ENCODE assay signal across 41 mouse cellular contexts in the genomic region with DNA sequence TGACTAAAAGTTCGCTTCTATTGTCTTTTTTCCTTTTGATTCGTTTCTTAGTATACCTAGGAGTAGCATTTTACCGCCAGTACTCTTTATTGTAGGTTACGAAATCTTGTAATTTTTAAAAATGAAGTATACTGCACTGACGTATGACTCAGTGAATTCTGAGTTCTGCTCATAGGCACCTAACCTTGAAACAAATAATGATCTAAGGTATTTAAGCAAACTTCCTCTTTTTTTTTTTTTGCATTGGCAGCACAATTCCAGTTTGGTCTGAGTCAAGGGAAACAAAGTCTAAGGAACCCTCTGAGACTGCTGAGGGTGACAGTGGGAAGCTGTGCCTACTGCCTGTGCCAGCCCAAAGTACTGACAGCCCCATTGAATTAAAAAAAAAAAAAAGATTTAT. TPM values are rescaled to one million over a fixed set of nuclear protein-coding genes. Genes with fewer than 3 reads are reported as not detected.
"Had no signal": no experiment of that assay in that cellular context is flagged by ENCODE, and none has a peak within 500 bp of the region (broad histone marks: within the 10 kb centered on the region; RNA-seq: fewer than 3 reads in every experiment).

No protein-coding gene starts in this region.

- H3K4me3 ChIP-seq: heart, embryonic 10.5 days; heart, embryonic 12.5 days; heart, embryonic 13.5 days; heart, embryonic 15.5 days; hindbrain, embryonic 10.5 days; hindbrain, embryonic 12.5 days; hindbrain, embryonic 13.5 days; hindbrain, embryonic 15.5 days; intestine, embryonic 15.5 days; kidney, embryonic 15.5 days; layer of hippocampus, adult 2 months had no signal

- ATAC-seq: hindbrain, embryonic 16.5 days; hindbrain, postnatal 0 days; inflammation-experienced regulatory T-cells, adult 6 months; intestine, embryonic 15.5 days; intestine, embryonic 16.5 days; intestine, postnatal 0 days had no signal

- H3K9me3 ChIP-seq: heart, embryonic 10.5 days; heart, embryonic 15.5 days; hindbrain, embryonic 12.5 days; hindbrain, embryonic 13.5 days; hindbrain, embryonic 15.5 days; intestine, embryonic 15.5 days; kidney, embryonic 15.5 days had no signal

- DNase-seq: heart, postnatal 10 days; heart, postnatal 14 days; heart, postnatal 36 days; heart, postnatal 4 days; kidney, adult 11 months; kidney, adult 18-20 months; kidney, adult 2 months; kidney, adult 8-10 months; kidney, adult 9 months; kidney, postnatal 10 days; kidney, postnatal 14 days; kidney, postnatal 25 days; kidney, postnatal 36 days; kidney, postnatal 4 days; layer of hippocampus, adult 9-11 months; layer of hippocampus, postnatal 36 days had no signal

- H3K9ac ChIP-seq: heart, embryonic 12.5 days; heart, embryonic 13.5 days; heart, embryonic 15.5 days; hindbrain, embryonic 12.5 days; hindbrain, embryonic 13.5 days; hindbrain, embryonic 14.5 days; hindbrain, embryonic 15.5 days; intestine, embryonic 15.5 days; kidney, embryonic 15.5 days had no signal

- H3K27me3 ChIP-seq: heart, embryonic 12.5 days; heart, embryonic 13.5 days; heart, embryonic 15.5 days; hindbrain, embryonic 12.5 days; hindbrain, embryonic 13.5 days; hindbrain, embryonic 15.5 days; intestine, embryonic 15.5 days; kidney, embryonic 15.5 days had no signal

- H3K4me1 ChIP-seq: heart, embryonic 10.5 days; heart, embryonic 15.5 days; hindbrain, embryonic 10.5 days; hindbrain, embryonic 12.5 days; hindbrain, embryonic 13.5 days; hindbrain, embryonic 15.5 days; intestine, embryonic 15.5 days; kidney, embryonic 15.5 days had no signal

- H3K27ac ChIP-seq: heart, embryonic 10.5 days; heart, embryonic 13.5 days; heart, embryonic 15.5 days; hindbrain, embryonic 10.5 days; hindbrain, embryonic 12.5 days; hindbrain, embryonic 13.5 days; hindbrain, embryonic 14.5 days; hindbrain, embryonic 15.5 days; hindbrain, postnatal 0 days; intestine, embryonic 15.5 days; kidney, embryonic 15.5 days; kidney, postnatal 0 days; layer of hippocampus, adult 2 months had no signal

RNA-seq across cellular contexts. Expression of gene Vinac1, which starts 35.5 kb away (rescaled TPM):
- total RNA-seq: heart, postnatal 10 days; heart, postnatal 14 days; heart, postnatal 25 days; heart, postnatal 36 days; hematopoietic stem cell, adult 5-6 weeks; layer of hippocampus, postnatal 25 days had no signal
- polyA plus RNA-seq: heart, embryonic 11.5 days; heart, postnatal 0 days; intestine, postnatal 0 days; kidney, embryonic 14.5 days; kidney, embryonic 16.5 days had no signal
